Mouse (Mus musculus) G1E (cell line): Measurements from ENCODE around the gene Plcb4. TPM values are rescaled to one million over a fixed set of nuclear protein-coding genes. Genes with fewer than 3 reads are reported as not detected.

ENCODE experiments used
- ATAC-seq: 2 replicates; pipeline ENCODE4 v1.8.0; 2016; ENCODE audit warnings: mild to moderate bottlenecking; ENCODE audit not compliant: insufficient number of reproducible peaks, poor library complexity, low FRiP score, severe bottlenecking; ENCODE audit errors: extremely low read depth
- DNase-seq: peaks from one replicate; pipeline ENCODE4 v3.0.0; 2012; ENCODE audit warnings: low spot score
- H3K27me3 ChIP-seq: 2 replicates; pipeline ENCODE4 v1.6.1; 2012; ENCODE audit warnings: mild to moderate bottlenecking, low read length, inconsistent platforms; ENCODE audit not compliant: insufficient read depth
- H3K36me3 ChIP-seq: replicated peaks from 2 replicates; pipeline ENCODE3; 2012; ENCODE audit warnings: mild to moderate bottlenecking, inconsistent platforms
- H3K4me1 ChIP-seq: 2 replicates; pipeline ENCODE4 v1.6.1; 2012; ENCODE audit warnings: low read depth, low read length, inconsistent platforms, mixed read lengths; ENCODE audit not compliant: insufficient read depth
- H3K4me3 ChIP-seq: 2 replicates; pipeline ENCODE4 v1.5.1; 2012; ENCODE audit warnings: low read depth, mild to moderate bottlenecking, inconsistent platforms, low read length, moderate library complexity, mixed read lengths
- H3K9me3 ChIP-seq: replicated peaks from 2 replicates; pipeline ENCODE4 v1.6.1; 2012; ENCODE audit warnings: inconsistent platforms
- CTCF ChIP-seq: IDR thresholded peaks from 2 replicates; pipeline ENCODE4 v1.5.1; 2012; ENCODE audit warnings: low read depth, low read length, inconsistent platforms, mixed read lengths
- GATA1 ChIP-seq: IDR thresholded peaks from 2 replicates; pipeline ENCODE4 v1.6.1; 2012; ENCODE audit warnings: borderline replicate concordance, low read length, inconsistent platforms, mixed read lengths
- GATA2 ChIP-seq: IDR thresholded peaks from 2 replicates; pipeline ENCODE4 v1.6.1; 2012; ENCODE audit warnings: low read depth, low read length, inconsistent platforms, borderline replicate concordance
- POLR2AphosphoS5 ChIP-seq: IDR thresholded peaks from 2 replicates; pipeline ENCODE4 v1.6.1; 2012; ENCODE audit warnings: low read depth, low read length, inconsistent platforms; ENCODE audit not compliant: insufficient replicate concordance
- TAL1 ChIP-seq: conservative IDR thresholded peaks from 2 replicates; pipeline ENCODE4 v1.6.1; 2012; ENCODE audit warnings: low read depth, low read length, inconsistent platforms, mixed read lengths
- polyA plus RNA-seq: library from polyadenylated mRNA; stranded (reverse); fragments of >175 nt; gene quantifications from 2 replicates; pipeline ENCODE4 v1.2.3, GENCODE M21; 2012
- total RNA-seq, 2 experiments: library from RNA; stranded (forward) in 1 of 2; stranded (reverse) in 1 of 2; fragments of 200-1000 nt in 1 of 2; fragments of >200 nt in 1 of 2; fragmentation: Nextera tagmentation in 1 of 2; gene quantifications; 2 replicates each; pipeline ENCODE4 v1.2.3; 2014 to 2017

Plcb4 gene
- total and polyA plus RNA-seq, 3 experiments = 0.27 TPM; not detected in 2

DNA sequence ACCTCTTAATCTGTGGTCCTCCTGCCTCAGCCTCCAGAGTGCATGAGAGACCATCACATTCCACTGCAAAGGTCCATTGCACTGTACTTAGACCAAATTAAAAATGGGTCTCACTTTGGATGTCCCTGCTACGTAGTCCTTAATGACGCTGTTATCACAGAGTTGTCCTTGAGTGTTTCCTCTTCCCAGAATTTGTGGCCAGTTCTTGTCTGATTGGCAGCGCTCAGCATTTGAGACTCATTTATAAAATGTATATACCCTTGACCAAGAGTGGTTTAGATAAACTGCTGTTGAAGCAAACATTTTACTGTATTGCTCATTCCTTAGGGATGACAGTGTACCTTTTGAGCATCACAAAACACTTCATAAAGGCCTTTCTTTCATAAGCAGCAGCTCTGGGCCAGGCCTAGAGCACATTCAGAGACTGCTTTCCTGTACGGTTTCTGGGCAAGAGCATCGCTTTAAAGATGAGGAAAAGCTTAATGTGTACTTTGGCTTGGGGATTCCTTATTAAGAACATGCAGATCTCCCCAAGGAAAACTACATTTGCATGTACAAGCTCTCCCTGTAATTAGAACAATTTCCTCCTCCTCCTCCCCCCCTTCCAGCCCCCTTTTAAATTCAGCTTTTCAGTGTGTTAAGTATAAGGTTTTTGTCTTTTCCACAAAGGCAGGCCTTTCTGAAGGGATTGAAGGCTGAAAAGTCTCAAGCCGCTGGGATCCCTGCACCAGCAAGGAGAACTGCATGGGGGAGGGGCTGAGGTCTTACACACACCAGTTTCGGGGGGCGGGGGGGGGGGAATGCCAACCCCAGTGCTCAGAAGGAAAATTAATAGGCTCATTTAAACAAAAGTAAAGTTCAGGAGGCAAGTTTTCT lies 52.5 kb downstream of the Plcb4 start:
- DNase-seq = no peak
- Histone ChIP-seq H3K9me3 (peaks cover 32% of the 10 kb centered on the region), H3K4me1 (no peaks in the 10 kb centered on the region), H3K36me3 (no peaks in the 10 kb centered on the region), H3K27me3 (no peaks in the 10 kb centered on the region), H3K4me3 (no peak overlapping the region)
- TF ChIP-seq GATA1 (no peak), CTCF (no peak), POLR2AphosphoS5 (no peak), GATA2 (no peak), TAL1 (no peak)
- no peak for ATAC-seq

DNA sequence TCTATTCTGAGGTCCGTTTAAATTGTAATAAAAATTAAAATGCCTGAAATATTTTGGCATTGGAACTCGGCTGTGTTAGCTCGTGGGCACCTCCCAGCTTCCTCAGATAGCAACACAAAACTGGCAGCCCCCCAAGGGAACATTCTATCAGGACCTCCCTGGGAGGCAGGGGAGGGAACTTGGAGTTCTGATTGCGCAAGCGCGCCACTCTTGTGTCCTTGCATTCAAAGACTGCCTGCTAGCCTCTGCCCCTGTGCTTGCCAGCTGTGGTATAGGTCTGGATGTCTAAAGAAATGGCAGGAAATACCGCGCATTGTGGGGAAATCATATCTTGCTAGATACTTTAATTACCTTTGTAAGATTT lies 53.1 kb downstream of the Plcb4 start:
- Histone ChIP-seq H3K9me3 (peaks cover 30% of the 10 kb centered on the region), H3K4me3 (no peak overlapping the region), H3K36me3 (no peaks in the 10 kb centered on the region), H3K27me3 (no peaks in the 10 kb centered on the region), H3K4me1 (no peaks in the 10 kb centered on the region)
- ATAC-seq (no peak), DNase-seq (no peak)
- no peak for TF ChIP-seq CTCF
- TF ChIP-seq TAL1 = no peak
- no peak for TF ChIP-seq GATA1
- TF ChIP-seq GATA2 = no peak
- no peak for TF ChIP-seq POLR2AphosphoS5

DNA sequence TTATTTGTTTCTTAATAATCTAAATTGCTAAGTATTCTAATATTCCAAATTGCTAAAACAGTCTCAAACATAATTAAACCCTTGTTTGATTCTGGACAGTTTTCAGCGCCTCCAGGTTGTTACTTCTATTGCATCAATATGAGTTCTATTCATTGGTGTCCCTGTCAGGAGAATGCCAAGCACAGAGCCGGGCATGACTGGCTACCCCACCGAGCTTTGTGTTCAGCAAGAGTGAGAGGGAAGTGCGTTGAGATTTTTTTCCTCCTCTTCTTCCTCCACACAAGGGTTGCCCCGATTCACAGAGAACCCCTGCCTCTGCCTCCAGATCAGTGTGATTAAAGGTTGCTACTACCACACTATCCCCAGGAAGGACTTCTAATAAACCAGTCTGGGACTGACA lies 53.5 kb downstream of the Plcb4 start:
- Histone ChIP-seq H3K4me3 (no peak overlapping the region), H3K9me3 (peaks cover 31% of the 10 kb centered on the region), H3K4me1 (no peaks in the 10 kb centered on the region), H3K36me3 (no peaks in the 10 kb centered on the region), H3K27me3 (no peaks in the 10 kb centered on the region)
- no peak for ATAC-seq
- TF ChIP-seq GATA2 (no peak), TAL1 (no peak), CTCF (no peak), POLR2AphosphoS5 (no peak), GATA1 (no peak)
- no peak for DNase-seq

DNA sequence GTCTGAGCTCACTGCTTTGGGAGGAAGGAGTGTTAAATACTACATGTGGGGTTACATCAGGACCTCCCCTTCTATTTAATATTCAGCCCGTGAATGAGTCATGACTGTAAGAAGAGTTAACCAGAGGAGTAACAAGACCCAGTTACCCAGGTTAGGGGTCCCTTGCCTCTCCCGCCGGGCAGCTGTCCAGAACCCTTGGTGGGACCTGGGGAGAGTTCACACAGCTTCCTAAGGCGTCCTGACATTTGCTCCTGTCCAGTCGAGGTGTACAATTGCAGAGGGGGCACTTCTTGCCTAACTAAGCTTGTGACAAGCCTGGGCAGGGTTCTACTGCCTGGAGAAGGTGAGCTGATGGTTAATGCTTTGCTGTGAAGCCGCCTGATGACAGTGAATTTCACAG lies 54.1 kb downstream of the Plcb4 start:
- ATAC-seq = no peak

DNA sequence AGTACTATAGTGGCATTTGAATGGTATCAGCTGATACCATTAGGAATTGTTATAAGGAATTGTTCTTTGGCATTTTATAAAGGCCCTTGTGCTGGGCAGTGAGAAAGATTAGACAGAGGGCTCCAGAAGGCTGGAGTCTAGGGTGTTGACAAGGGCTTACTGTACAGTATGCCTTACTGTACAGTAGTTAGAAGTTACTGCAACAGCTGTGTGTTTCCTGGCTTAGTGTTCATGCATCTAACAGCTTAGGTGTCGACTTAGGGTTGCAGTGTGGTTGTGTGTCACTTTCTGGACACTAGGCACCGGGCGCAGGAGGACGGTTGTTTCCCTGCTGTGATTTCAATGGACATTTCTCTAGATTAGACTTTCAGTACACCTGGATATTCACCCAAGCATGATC lies 57.4 kb downstream of the Plcb4 start:
- ATAC-seq = no peak
- H3K9me3 ChIP-seq = peaks cover 46% of the 10 kb centered on the region
- DNase-seq = no peak
- H3K4me1 ChIP-seq = no peaks in the 10 kb centered on the region
- no peaks in the 10 kb centered on the region for H3K27me3 ChIP-seq
- H3K36me3 ChIP-seq = no peaks in the 10 kb centered on the region
- H3K4me3 ChIP-seq = no peak overlapping the region
- TF ChIP-seq GATA1 (no peak), POLR2AphosphoS5 (no peak), CTCF (no peak), TAL1 (no peak), GATA2 (no peak)

More for the DNA sequence above, 54.1 kb downstream of the Plcb4 start:
- TF ChIP-seq POLR2AphosphoS5 (no peak), CTCF (no peak), GATA1 (no peak), GATA2 (no peak), TAL1 (no peak)
- Histone ChIP-seq H3K36me3 (no peaks in the 10 kb centered on the region), H3K4me3 (no peak overlapping the region), H3K27me3 (no peaks in the 10 kb centered on the region), H3K4me1 (no peaks in the 10 kb centered on the region), H3K9me3 (peaks cover 37% of the 10 kb centered on the region)
- DNase-seq = no peak

DNA sequence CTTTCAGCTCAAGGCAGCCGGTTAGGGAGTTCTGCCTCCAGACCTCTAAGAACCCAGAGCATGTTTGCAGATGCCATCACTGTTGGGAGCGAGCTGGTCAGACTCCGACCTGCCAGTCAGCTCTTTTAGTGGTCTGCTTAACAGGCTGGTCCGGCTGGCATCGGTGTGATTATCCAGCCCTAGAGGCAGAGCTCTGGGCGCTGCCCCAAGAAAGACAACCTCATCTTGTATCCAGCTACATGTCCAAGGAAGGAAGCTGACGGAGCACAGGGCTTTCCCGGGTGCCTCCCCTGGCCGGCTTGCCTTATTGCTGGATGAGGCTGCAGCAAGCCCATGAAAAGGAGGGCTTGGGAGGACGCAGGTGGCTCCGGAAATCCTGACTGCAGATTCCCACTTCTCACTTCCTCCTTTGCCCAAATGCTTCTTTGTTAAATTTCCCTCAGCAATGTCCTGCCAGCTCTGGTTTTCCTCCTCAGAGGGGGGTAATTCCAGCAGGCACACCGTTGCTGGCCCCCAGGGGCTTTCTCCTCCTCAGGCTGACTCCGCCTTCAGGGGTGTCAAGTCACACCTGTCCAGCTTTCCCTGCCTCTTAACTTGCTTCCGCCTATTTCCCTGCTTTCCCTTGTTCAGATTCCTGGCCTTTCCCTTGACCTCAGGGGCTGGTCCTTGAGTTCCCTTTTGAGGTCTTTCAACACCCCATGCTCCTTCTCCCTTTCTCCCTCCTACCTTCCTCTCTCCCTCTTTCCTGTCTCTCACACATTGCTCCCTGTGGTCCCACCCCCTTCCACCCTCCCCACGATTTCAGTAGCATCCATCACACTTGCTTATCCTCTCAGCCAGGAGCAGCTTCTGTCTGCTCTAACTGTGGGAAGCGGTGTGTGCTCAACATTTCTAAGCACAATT lies 58.7 kb downstream of the Plcb4 start:
- TF ChIP-seq CTCF (no peak), GATA2 (no peak), TAL1 (no peak), GATA1 (no peak), POLR2AphosphoS5 (no peak)
- ATAC-seq (no peak), DNase-seq (no peak)
- Histone ChIP-seq H3K27me3 (no peaks in the 10 kb centered on the region), H3K36me3 (no peaks in the 10 kb centered on the region), H3K4me3 (no peak overlapping the region), H3K4me1 (no peaks in the 10 kb centered on the region), H3K9me3 (peaks cover 45% of the 10 kb centered on the region)
